Mouse (Mus musculus): Measurements from ENCODE around the gene Clybl.

DNA sequence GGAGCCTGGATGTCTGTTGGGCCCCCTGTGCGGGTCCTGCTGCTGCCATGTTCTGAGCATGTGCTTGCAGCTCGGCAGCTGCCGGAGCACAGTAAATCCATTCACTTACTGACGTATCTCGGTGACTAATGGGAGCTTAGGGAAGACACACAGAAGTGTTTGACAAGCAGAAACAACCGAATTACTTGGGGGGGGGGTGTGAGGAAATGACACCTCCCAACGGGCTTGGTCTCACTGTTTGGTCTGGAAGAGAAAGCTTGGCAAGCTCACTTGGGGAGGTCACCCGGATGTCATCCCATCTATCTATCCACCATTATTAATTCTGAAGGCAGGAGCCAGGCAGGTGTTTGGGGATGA lies 245.7 kb downstream of the Clybl start:
- TF ChIP-seq GATA1 (IDR thresholded peaks at IDR 0.05; ENCODE audit: low read length) (no peak), TAL1 (IDR thresholded peaks at IDR 0.05; ENCODE audit: low read length) (no peak)

All from erythroblast, embryonic 14.5 days (primary cell).